ENCODE assay signal across 7 mouse cellular contexts in the genomic region with DNA sequence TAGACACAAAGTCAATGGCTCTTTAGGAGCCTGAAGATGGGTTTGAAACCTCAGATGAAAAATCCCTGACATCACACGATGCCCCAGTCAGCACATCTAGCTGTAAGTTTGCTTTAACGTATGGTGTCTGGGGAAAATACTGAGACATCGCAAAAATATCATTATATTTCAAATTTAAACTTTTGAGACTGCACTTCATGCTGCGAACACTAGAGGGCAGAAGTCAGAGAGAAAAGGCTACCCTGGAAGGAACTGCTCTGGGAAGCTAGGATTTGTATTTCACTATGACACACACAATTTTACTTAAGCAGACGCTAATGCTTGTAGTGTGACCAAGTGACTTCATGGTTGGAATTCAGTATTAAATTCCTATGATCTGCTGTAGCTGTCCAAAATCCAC. TPM values are rescaled to one million over a fixed set of nuclear protein-coding genes. Genes with fewer than 3 reads are reported as not detected.
A peak's percentile ranks its signal among the peaks of the same experiment; 100 is the strongest.
DNase-seq lines count a peak whose midpoint lies in the region; ATAC-seq and TF ChIP-seq lines count a peak whose summit lies in the region.

No protein-coding gene starts in this region.

- TF ChIP-seq POLR2A in kidney, adult 2 months (IDR thresholded peaks at IDR 0.05; ENCODE audit: low read depth, low read length), result no peak

- no peak overlapping the region for H3K9ac ChIP-seq in kidney, embryonic 15.5 days

- H3K4me3 ChIP-seq in kidney, adult 2 months (ENCODE audit: insufficient read depth, low read depth, low read length), result no peak overlapping the region
- no peak overlapping the region for H3K4me3 ChIP-seq in kidney, embryonic 15.5 days (replicated peaks)
- H3K4me3 ChIP-seq in E14TG2a.4 (replicated peaks; ENCODE audit: low read length), result no peak overlapping the region

- WGBS in kidney, adult 2 months, result 17% methylated on average over 5 of the region's 5 CpGs
- WGBS in kidney, embryonic 15.5 days, result 20% methylated on average over 5 of the region's 5 CpGs

- H3K4me2 ChIP-seq in kidney, embryonic 15.5 days, result no peak overlapping the region

- no peak for ATAC-seq in kidney, embryonic 15.5 days (replicated peaks; ENCODE audit: low FRiP score)
- peak; percentile 52 for ATAC-seq in granulocyte monocyte progenitor cell, adult 5-6 weeks (replicated peaks; ENCODE audit: poor library complexity, severe bottlenecking)

- peaks cover 18% of the 10 kb centered on the region for H3K4me1 ChIP-seq in kidney, adult 2 months (ENCODE audit: control insufficient read depth, insufficient read depth, low read length)
- peaks cover 29% of the 10 kb centered on the region for H3K4me1 ChIP-seq in kidney, embryonic 15.5 days
- H3K4me1 ChIP-seq in E14TG2a.4 (replicated peaks; ENCODE audit: low read depth, low read length), result peaks cover 10% of the 10 kb centered on the region; the same call in 1 of the 2 replicates

- H3K9me3 ChIP-seq in kidney, embryonic 15.5 days (replicated peaks), result no peaks in the 10 kb centered on the region
- no peaks in the 10 kb centered on the region for H3K9me3 ChIP-seq in E14TG2a.4 (ENCODE audit: low read length)

- H3K27me3 ChIP-seq in kidney, adult 2 months (replicated peaks; ENCODE audit: control insufficient read depth, insufficient read depth, low read length), result no peaks in the 10 kb centered on the region
- H3K27me3 ChIP-seq in kidney, embryonic 15.5 days, result no peaks in the 10 kb centered on the region
- H3K27me3 ChIP-seq in E14TG2a.4 (ENCODE audit: insufficient read depth, low read length), result peaks cover 4% of the 10 kb centered on the region; the same call in 1 of the 2 replicates

- no peaks in the 10 kb centered on the region for H3K36me3 ChIP-seq in kidney, adult 2 months (ENCODE audit: control insufficient read depth, insufficient read depth, low read length)
- no peaks in the 10 kb centered on the region for H3K36me3 ChIP-seq in kidney, embryonic 15.5 days
- H3K36me3 ChIP-seq in E14TG2a.4 (ENCODE audit: insufficient read depth, low read length), result no peaks in the 10 kb centered on the region

- peak overlapping the region; percentile 89 for H3K27ac ChIP-seq in kidney, adult 2 months (ENCODE audit: insufficient read depth, low read depth, low read length)
- no peak overlapping the region for H3K27ac ChIP-seq in kidney, embryonic 15.5 days

- DNase-seq in kidney, adult 2 months, result peak; percentile 57
- peak; percentile 58 for DNase-seq in 416B (ENCODE audit: low read depth)
- peak; percentile 66 for DNase-seq in lung, postnatal 36 days
- no peak for DNase-seq in spleen, postnatal 36 days (ENCODE audit: low spot score in 2 of 2)

- peak; percentile 46 for TF ChIP-seq CTCF in kidney, adult 2 months (conservative IDR thresholded peaks at IDR 0.05; ENCODE audit: insufficient read depth, insufficient read length, low read depth, low read length)
- TF ChIP-seq CTCF in E14TG2a.4 (conservative IDR thresholded peaks at IDR 0.05; ENCODE audit: low read length), result peak; percentile 88

RNA-seq across cellular contexts. Expression of gene Itgb6, which starts 1.5 kb away (rescaled TPM):
- polyA plus RNA-seq in kidney, adult 2 months (2012; rRNA removed), result 55.8 and 74.0 TPM in 2 replicates
- polyA plus RNA-seq in kidney, embryonic 15.5 days (2015; fragmentation: Nextera tagmentation; extraction: Ambion mirVana), result 16.2 and 16.9 TPM in 2 replicates
- total RNA-seq in granulocyte monocyte progenitor cell, adult 5-6 weeks (2014; fragmentation: Nextera tagmentation), result 0.53 TPM in 1 of 2 replicates, not detected in the other
- total RNA-seq in granulocyte monocyte progenitor cell, adult 5-6 weeks (2017), result not detected in 2 replicates

Comparison
In these comparisons a context has a peak if more than half of its experiments do, and no peak if none do; other contexts are left out.
1. DNase-seq: peak in kidney, adult 2 months (single experiment), 416B (single experiment) and lung, postnatal 36 days (single experiment); none in spleen, postnatal 36 days (0 of 2).